Mouse (Mus musculus): ENCODE data around the gene Cyct. TPM values are rescaled to one million over a fixed set of nuclear protein-coding genes. Genes with fewer than 3 reads are reported as not detected.

The Cyct gene
- polyA plus RNA-seq, 1 experiment from 2014 or later = not detected

DNA sequence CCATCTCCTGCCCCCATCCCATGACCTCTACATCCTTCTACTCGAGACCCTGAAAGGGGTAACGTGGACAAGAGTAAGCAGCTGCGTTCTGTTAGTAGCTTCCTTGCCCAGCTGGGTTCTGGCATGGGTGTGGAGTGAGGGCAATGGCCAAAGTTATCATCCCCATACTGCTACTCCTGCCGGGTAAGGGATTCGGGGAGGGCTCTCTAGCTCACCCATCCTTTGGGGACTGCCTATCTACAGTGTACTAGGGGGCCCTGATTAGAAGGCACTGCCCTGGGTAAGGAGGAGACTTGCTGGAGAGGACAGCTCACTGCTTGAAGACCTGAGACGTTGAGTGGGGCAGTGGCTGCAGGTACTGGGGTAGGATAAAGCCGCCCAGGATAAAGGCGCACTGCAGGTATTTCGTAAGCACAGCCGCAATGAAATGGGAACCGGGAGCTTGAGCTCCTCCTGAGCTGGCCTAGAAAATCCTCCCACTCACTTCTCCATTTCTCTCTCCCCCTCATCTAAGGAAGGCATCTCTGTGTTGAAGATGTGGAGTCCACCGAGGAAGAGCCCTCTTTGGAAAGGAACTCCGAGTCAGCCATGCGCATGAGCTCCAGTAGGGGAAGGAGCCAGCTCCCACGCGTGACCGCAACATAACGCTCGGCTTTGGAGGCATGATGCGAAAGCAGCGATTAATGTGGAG is 36.9 kb downstream of the Cyct start:
- peak; percentile 43 for ATAC-seq (ENCODE audit: low FRiP score, low TSS enrichment)

DNA sequence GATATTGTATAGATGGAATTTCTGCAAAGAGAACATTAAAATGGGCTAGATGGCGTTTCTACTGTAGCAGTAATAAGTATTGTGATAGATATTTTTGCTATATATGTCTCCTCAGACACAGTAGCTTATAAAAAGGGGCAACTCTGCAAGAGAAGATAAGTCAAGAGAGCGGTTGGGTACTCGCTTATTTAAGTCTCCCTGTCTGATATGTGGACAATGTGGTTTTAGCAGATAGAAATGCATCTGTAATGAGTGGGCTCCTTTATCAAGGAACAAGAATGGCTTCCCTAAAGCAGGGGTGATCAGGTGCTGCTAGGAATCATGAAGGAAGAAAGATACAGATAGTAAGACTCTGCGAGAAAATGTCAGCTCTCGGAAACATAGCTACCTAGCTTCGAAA is 39.9 kb downstream of the Cyct start:
- Histone ChIP-seq H3K4me2 (replicated peaks; ENCODE audit: low read depth, low read length) (no peak overlapping the region), H3K9ac (ENCODE audit: low read depth, low read length) (no peak overlapping the region), H3K9me3 (ENCODE audit: control insufficient read depth, low read length) (no peaks in the 10 kb centered on the region), H3K4me3 (ENCODE audit: low read length) (no peak overlapping the region), H3K4me1 (ENCODE audit: control insufficient read depth, insufficient read depth, low read length) (no peaks in the 10 kb centered on the region), H3K27ac (ENCODE audit: low read depth, low read length) (no peak overlapping the region), H3K27me3 (ENCODE audit: control insufficient read depth, insufficient read depth, low read length) (no peaks in the 10 kb centered on the region), H3K36me3 (ENCODE audit: control insufficient read depth, insufficient read depth, low read length) (no peaks in the 10 kb centered on the region)
- no peak for ATAC-seq (ENCODE audit: low FRiP score, low TSS enrichment)
- 79% methylated on average over 6 of the region's 6 CpGs for WGBS

More for the DNA sequence above, 36.9 kb downstream of the Cyct start:
- H3K27me3 ChIP-seq (ENCODE audit: control insufficient read depth, insufficient read depth, low read length) = no peaks in the 10 kb centered on the region
- no peak overlapping the region for H3K4me3 ChIP-seq (ENCODE audit: low read length)
- no peaks in the 10 kb centered on the region for H3K36me3 ChIP-seq (ENCODE audit: control insufficient read depth, insufficient read depth, low read length)
- WGBS = 65% methylated on average over 21 of the region's 21 CpGs
- H3K27ac ChIP-seq (ENCODE audit: low read depth, low read length) = no peak overlapping the region
- no peak overlapping the region for H3K9ac ChIP-seq (ENCODE audit: low read depth, low read length)
- H3K9me3 ChIP-seq (ENCODE audit: control insufficient read depth, low read length) = no peaks in the 10 kb centered on the region
- H3K4me2 ChIP-seq (replicated peaks; ENCODE audit: low read depth, low read length) = no peak overlapping the region
- no peaks in the 10 kb centered on the region for H3K4me1 ChIP-seq (ENCODE audit: control insufficient read depth, insufficient read depth, low read length)

GRCm38 (mm10) chr2:76319231-76319630 is 41.0 kb downstream of the Cyct start:
- H3K4me2 ChIP-seq (replicated peaks; ENCODE audit: low read depth, low read length) = no peak overlapping the region
- H3K9ac ChIP-seq (ENCODE audit: low read depth, low read length) = no peak overlapping the region
- no peaks in the 10 kb centered on the region for H3K9me3 ChIP-seq (ENCODE audit: control insufficient read depth, low read length)
- H3K27ac ChIP-seq (ENCODE audit: low read depth, low read length) = no peak overlapping the region
- WGBS = 78% methylated on average over 6 of the region's 6 CpGs
- ATAC-seq (ENCODE audit: low FRiP score, low TSS enrichment) = no peak
- no peaks in the 10 kb centered on the region for H3K27me3 ChIP-seq (ENCODE audit: control insufficient read depth, insufficient read depth, low read length)
- no peaks in the 10 kb centered on the region for H3K36me3 ChIP-seq (ENCODE audit: control insufficient read depth, insufficient read depth, low read length)
- no peaks in the 10 kb centered on the region for H3K4me1 ChIP-seq (ENCODE audit: control insufficient read depth, insufficient read depth, low read length)
- no peak overlapping the region for H3K4me3 ChIP-seq (ENCODE audit: low read length)

Small RNAs within 50 kb of the gene (microRNA-seq; reads per million reads assigned to microRNA genes)
- not detected for gene Gm44337

Other genes with a start within 250 kb of the Cyct start
- 1.1 and 2.0 TPM in 2 replicates for gene Pde11a, start 21.7 kb downstream of the Cyct start, polyA plus RNA-seq (2014; fragmentation: Nextera tagmentation; extraction: Ambion mirVana)
- gene Rbm45, start 9.5 kb upstream of the Cyct start, polyA plus RNA-seq (2014; fragmentation: Nextera tagmentation; extraction: Ambion mirVana) = 15.9 and 18.2 TPM in 2 replicates
- gene Osbpl6, start 46.1 kb upstream of the Cyct start, polyA plus RNA-seq (2014; fragmentation: Nextera tagmentation; extraction: Ambion mirVana) = 13.2 and 17.5 TPM in 2 replicates

All from kidney, embryonic 14.5 days (tissue).